Mouse (Mus musculus) frontal cortex, postnatal 10 days (tissue): Measurements from ENCODE around the gene Esrrb.

Source experiments
- DNase-seq, 2 experiments: peaks; one replicate each; pipeline ENCODE4 v3.0.0; 2022; ENCODE audit warnings: low spot score in 2 of 2, mixed read lengths in 1 of 2

The Esrrb gene

DNA sequence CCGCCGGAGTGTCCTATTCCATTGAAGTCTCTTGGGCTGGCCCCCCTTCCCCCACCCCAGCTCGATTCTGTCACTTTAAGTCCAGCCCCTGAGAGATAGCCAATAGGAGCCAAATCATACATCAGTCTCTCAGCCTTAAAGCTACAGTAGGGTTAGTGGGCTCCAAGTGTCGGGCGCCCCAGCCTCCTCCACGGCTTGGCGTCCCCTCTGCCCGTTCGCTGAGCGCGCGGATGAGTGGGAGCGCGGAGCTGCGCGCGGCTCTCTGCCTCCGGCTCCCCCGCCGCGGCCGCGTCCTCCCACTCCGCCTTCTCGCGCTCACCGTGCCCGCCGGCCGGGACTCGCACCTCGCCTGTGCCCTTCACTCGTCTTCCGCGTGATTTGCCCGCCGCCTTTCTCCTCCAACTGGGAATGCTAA is 60.6 kb downstream of the Esrrb start:
- DNase-seq = peak in 1 of 2 experiments; percentile 35

DNA sequence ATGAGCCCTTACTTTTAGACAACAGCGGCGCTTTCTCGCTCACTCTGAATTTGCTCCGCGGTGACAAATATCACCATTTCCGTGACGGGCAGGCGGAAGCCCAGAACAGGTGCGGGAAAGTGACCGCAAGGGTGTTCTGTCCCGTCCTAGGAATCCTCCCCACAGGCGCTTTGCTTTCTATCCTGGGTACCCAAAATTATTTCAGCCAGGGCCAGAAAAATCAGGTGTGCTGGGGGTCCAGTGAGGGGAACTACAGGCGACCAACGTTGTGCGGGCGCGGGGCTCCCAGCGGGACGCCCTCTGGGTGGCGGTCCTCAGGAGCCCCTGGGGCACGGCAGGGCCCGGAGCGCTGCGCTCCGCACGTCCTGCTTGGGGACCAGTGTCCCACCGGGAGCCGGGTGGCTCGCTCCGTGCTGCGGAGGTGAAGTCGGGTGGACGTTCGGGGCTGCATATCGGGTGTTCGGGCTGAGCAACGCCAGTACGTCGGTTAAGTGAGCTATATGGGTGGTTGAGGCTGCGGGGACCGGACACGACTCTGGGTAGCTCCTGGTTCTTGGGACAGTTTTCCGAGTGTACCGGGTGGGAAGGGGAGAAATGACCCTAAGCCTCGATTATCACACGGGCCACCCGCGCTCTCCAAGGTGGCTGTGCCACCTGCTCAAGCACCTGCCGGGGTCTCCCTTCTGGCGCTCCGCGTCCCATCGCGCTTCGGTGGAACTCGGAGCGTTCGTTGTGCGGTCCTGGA is 61.4 kb downstream of the Esrrb start:
- no peak for DNase-seq

DNA sequence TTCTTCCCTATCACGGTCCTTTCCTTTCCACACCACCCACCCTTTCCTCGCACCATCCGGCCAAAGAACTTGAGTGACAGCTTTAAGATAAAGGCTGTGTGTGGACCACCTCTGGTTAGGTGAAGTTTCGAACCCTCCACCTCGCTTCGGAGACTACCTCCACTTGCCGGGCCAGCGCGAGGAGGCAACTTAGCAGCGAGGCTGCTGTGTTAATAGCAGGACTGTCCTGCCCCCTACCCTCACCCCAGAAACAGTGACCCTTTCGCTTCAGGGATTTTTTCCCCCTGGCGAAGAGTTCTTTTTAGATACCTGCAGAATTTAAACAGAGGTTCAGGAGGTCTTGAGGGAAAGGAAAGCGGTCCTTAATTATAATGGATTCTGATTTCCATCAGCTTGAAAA is 62.2 kb downstream of the Esrrb start:
- DNase-seq = no peak

DNA sequence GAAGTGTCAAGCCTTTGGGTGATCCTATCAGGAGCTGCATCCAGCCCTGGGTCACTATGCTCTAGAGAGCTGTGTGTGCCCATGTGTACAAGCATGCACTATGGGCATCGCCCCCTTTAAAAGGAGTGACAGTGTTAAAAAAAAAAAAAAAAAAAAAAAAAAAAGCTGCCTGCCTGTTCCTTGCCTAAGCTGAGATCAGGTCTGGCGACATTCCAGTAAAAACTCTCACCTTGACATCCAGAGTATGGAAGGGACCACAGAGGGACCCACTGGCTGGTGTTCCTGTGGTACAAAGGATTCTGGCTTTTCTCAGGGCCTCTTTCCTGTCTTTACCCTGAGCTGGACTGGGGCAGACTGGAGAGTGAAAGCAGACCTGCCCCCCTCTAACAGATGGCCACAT is 66.7 kb downstream of the Esrrb start:
- DNase-seq = no peak

DNA sequence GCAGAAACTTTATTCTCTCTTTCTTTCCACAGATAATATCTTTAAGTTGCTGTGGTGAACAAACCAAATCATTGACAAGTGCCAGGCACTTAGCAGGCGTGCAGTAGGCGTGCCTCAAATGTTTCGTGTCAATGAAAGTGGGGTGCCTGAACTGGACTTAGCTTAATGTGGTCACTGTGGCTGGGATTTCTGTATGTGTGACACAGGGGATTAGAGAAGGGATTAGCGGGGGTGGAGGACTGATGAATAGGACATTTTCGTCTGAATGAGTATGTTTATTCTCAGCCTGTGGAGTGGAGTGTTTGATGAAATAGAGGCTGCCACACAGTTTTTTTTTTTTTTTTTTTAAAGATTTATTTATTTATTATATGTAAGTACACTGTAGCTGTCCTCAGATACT is 70.8 kb downstream of the Esrrb start:
- DNase-seq = no peak

DNA sequence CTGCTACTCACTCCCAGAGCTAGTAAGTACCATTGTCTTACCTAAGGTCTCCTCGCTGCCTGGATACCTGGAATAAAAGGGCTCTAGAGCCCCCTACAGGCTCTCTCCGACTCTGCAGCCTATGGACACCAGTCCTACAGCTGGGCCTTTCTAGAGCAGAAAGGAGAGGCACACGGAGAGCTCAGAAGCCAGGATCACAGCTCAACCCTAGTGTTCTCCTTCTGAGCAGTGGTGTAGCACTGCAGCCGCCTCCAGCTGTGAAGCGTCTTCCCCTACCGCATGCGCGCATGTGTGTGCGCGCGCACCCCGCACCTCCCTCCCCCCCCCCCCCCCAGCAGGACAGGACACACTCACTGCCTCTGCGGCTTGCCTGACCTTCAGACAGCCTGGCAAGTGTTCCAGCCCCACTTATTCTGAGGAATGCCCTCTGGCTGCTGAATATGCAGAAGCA is 72.5 kb downstream of the Esrrb start:
- DNase-seq = peak; percentile 33 to 68

DNA sequence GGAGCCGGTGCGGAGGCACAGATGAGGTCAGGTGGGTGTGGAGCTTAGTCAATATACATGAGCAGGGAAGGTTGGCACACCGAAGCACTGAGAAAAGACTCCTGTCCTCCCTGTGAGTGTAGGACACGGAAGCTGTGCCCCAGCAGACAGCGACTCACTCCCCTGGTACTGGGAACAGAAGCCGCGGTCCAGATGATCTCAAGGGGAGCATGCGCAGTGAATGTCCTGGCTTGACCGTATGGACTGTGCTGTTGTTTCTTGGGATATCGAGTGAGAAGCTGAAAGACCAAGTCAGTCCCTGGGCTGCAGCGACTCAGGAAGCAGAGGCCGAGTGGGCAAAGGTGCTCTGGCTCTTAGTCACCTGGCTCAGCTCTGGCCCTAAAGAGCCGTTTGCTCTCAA is 74.7 kb downstream of the Esrrb start:
- no peak for DNase-seq

DNA sequence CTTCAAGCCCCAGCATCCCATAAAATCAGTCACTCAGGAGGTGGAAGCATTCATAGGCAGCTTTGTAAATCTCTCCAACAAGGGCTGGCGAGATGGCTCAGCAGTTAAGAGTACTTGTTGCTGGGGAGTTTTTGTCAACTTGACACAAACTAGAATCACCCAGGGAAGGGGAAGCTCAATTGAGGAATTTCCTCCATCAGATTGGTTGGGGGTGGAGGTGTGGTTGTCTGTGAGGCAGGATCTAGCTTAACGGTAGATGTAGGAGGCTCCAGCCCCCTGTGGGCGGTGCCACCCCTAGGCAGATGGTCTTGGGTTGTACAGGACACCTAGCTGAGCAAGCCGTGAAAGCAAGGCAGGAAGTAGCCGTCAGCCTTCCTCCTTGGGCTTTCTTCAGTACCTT is 89.9 kb downstream of the Esrrb start:
- no peak for DNase-seq

DNA sequence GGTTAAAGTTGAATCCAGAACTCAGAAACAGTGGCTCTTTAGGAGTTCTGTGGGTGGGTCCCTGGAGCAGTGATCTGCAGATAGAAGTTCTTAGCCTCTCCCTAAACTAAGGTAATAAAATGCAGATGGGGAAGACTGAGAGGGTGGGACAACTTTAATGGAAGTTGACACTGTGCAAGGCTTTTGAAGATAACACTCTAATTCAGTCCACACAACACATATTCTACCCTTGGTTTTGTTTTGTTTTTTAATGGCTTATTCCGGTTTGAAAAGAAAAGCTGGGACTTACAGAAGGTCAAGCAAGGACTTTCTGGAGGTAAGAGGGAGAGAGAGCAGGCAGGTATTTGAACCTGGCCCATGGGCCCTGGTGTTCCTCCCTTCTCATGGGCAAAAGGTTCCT is 94.1 kb downstream of the Esrrb start:
- no peak for DNase-seq

DNA sequence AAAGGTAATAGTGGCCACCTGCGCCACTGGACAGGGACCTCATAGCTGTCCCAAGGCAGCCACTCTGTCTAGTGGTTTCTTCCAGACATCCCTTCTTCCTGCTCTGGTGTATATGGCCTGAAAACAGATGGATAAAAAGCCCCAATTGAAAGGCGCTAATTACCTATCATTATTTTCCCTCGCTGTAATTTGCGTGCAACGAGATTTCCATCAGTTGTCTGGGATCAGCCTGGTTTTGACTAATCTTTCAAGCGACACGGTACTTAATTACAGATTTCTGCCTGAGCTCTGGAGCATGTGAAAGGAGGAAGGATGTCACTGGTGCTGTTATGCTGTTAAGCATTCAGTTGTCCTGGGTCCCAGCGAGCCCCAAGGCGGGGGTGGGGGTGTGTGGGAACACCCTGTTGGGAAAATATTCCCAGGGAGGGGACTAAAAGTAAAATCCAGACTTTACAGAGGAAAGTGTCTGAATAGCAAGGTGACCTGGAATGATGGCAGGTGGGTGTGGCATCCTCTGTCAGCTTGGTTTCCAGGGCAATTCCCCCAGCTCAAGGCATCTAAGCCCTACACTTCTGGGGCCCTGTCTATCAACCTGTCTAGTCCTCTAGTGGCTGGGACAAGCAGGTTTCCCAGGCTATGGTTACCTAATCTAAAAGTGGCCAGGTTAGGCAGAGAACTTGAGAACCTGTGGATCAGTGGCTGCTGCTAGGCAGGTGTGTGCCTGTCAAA is 102.0 kb downstream of the Esrrb start:
- DNase-seq = peak in 1 of 2 experiments; percentile 7

DNA sequence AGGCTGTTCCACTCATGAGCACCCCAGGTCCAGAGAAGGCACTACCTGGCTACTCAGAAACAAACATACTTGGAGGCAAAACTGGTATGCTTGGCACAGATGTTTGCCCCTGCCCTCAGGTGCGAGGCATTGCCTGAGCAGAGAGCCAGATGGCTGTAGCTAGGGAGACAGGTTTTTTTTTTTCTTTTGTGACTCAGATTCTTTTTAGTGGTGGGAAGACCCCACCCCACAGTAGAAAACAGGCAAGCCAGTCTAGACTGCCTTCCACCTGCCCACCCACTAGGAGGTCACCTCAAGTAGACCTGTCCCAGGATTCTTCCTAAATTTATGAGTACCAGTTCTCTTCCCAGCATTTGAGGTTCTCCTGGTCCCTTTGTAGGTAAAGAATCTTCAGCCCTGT is 103.5 kb downstream of the Esrrb start:
- no peak for DNase-seq

DNA sequence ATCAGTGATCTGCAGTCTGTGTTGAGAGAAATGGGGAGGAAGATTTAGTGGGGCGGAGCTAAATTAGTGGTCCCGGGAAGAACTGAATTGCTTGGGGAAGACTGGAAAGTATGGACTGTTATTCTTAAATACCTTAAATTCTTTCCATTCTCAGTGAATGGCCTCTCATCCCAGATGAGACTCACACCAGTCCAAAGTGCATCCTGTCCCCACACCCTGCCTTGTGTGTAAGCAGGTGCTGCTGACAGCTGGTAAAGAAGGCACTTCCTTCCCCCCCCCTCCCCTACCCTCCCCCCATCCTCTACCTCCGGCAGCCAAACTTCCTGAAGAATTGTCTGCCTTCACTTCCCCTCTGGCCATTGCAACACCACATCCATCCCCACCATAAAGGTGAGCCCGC is 105.3 kb downstream of the Esrrb start:
- DNase-seq = no peak

DNA sequence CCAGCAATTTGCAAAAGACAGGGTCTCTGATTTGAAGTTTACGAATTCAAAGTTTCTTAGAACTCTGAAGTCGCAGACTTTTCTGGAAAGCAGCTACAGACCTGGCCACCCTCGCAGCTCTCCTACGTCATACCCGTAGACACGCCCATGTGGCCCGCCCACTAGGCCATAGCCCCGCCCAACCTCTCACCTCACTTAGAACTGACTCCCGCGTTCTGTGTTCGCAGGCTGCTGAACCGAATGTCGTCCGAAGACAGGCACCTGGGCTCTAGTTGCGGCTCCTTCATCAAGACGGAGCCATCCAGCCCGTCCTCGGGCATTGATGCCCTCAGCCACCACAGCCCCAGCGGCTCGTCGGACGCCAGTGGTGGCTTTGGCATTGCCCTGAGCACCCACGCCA is 109.0 kb downstream of the Esrrb start:
- no peak for DNase-seq

DNA sequence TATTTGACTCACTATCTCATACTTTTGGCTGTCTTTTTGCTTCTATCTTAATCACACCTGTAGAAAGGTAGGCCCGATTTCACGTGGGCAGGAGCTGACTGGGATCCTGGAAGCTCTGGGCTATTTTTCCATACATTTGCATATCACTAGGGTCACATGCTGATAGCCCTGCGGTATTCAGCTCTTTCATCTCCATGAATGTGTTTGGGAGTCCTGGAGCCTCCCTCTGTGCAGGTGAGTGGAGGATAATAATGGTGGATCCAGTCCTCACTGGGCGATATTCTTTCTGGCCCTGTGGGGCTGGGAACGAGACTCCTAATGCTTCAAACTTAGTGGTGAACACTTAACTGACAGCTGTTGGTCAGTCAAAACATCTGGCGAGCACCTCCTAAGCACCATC is 110.0 kb downstream of the Esrrb start:
- DNase-seq = no peak

DNA sequence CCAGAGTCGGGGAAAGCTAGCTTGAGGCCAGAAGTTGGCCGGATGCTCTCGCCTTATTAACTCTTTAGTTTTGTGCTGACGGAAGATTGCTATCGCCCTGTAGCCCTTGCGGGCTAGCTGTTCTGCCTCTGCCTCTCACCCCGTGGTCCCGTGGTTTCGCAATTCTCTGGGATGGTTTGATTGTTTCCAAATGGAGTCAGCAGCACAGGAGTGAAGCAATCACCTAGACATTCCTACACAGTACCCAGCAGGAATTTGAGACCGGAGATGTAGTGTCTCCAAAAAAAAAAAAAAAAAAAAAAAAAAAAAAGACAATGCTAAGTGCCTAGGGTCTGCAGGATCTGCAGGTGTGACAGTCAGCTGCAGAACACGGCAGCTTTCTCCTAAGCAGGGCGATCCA is 112.7 kb downstream of the Esrrb start:
- no peak for DNase-seq

DNA sequence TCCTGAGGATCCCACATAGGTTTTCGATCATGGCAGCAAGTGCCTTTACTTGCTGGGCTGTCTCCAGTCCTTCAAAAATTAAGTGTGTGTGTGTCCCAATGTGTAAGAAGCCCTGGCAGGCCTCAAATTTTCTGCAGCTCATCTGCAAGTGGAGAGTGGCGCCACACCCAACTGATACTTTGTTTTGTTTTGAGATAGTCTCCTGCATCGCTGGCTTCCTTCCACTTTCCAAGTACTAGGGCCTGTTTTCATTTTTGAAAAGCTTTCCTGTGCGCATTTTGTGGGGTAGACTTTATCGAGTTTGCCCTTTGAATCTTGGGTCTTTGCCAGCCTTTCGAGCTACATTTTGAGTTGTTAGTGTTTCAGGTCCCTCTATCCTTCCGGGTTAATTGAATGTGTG is 115.1 kb downstream of the Esrrb start:
- no peak for DNase-seq

DNA sequence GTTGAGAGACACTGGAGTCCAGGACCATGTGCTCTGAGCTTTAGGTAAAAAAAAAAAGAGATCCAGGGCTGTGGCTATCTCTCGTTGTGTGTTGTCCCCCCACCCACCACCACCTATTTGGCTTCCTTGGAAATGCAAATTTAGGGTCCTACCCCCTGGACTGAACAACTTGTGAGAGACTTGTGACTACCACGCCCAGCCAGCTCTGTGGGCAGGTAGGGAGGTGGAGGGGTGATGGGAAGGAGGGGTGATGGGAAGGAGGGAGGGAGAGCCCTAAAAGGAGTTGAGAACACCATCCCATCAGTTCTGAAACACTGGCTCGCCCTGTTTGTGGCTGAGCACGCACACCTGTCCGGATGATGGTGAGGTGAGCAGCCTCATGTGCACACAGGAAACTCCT is 118.0 kb downstream of the Esrrb start:
- DNase-seq = no peak

DNA sequence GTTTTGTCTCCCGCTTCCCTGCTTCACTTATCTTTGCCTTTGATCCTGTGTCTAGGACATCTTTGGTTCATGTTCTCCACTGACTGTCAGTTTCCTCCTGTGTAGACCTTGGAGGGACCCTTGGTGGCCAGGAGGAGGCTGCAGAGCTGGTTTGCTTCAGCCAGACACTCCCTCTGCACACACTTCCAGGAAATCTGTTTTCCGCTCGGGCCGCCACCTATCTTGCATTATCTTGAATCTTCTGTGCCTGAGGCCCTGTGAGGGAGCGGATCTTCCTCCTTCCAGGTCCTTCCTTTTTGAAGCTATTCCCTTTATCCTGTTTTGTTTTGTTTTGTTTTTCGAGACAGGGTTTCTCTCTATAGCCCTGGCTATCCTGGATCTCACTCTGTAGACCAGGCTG is 121.1 kb downstream of the Esrrb start:
- no peak for DNase-seq

DNA sequence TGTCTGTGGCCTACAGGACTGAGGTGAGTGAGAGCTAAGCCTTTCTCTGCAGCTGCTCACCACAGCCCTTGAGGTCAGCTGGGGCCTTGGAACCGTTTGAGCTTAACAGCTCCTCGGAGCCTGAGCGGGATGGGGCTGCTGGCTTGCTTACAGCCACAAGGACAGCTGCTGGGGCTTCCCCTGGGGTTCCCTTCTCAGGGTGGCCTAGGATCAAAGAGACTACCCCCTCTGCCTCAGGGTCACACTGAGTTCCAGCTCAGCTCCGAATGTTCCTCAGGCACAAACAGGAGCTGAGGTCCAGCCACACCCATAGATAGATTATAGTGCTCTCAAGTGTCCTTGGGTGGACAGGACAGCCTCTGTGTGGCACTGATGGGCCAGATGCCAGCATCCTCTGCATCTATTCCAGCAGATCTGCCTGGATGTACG is 122.5 kb downstream of the Esrrb start:
- DNase-seq = no peak

DNA sequence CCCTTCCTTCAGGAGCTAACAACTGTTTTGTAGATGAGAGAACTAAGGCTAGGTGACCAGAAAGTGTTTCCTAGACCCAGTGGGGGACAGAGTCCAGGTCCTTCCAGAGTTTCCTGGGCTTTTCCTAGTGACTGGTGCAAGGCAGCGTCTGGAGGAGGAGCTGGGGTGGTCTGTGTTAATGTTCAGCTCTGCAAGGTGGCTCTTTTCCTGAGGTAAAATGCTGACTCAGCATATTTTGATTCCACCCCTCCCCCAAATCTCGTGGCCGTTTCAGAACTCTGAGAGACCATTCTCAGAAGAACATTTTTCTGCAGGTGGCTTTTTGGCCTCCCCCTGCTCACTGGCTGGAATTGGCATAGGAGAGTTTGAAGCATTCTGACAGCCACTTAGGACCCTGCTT is 127.1 kb downstream of the Esrrb start:
- no peak for DNase-seq

DNA sequence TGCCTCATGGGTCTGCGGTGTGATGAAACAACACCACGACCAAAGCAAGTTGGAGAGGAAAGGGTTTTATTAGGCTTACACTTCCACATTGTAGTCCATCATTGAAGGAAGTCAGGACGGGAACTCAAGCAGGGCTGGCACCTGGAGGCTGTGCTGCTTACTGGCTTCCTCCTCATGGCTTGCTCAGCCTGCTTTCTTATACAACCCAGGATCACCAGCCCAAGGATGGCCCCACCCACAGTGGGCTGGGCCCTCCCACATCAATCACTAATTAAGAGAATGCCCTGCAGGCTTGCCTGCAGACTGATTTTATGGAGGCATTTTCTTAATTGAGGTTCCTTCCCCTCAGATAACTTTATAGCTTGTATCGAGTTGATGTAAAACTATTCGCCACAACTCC is 129.1 kb downstream of the Esrrb start:
- no peak for DNase-seq

DNA sequence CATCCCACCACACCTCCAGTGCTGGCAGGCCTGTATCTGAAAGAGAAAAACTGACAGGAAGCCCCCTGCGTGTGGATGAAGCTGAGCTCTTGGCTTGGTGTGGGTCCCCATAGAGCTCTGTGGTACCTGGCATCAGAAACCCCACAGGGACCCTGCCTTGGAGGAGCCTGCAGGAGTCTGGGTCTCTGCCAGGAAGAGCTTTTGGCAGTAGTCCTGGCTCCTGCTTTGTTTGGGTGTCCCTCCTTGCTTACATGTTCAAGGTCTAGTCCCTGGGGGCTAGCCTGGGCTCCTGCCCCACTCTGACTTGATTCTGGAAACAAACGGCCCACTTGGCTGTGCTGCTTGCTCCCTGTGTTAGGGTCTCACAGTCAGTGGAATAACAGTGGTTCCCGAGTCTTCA is 130.6 kb downstream of the Esrrb start:
- no peak for DNase-seq

DNA sequence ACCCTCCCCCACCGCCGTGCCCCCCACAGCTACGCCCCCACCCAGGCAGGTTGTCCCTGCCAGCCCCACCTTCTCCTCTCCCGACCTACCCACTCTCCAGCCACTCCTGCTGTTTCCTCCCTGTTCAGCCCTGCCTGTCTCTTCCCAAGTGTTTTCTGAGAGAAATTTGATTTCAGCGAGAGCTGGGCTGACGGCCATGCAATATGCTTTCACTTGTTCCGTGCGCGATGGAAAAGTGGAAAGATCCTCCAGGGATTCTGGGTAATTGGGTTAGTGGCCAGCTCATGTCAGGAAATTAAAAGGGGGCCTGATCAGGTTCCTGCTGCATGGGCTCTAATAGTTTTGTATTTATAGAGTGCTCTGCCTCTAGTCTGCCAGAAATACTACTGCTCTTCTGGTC is 131.9 kb downstream of the Esrrb start:
- DNase-seq = peak in 1 of 2 experiments; percentile 16
